Comparison of ENCODE assay signal across 10 mouse cellular contexts in genomic region chr5:37769031-37769430, GRCm38 (mm10). TPM values are rescaled to one million over a fixed set of nuclear protein-coding genes. Genes with fewer than 3 reads are reported as not detected.
DNase-seq lines count a peak whose midpoint lies in the region; ATAC-seq and TF ChIP-seq lines count a peak whose summit lies in the region.
"Had no signal": no experiment of that assay in that cellular context is flagged by ENCODE, and none has a peak within 500 bp of the region (broad histone marks: within the 10 kb centered on the region; RNA-seq: fewer than 3 reads in every experiment).

No protein-coding gene starts in this region.

- no peaks in the 10 kb centered on the region for H3K36me3 ChIP-seq in kidney, embryonic 15.5 days
- H3K36me3 ChIP-seq in forebrain, embryonic 12.5 days (replicated peaks): no peaks in the 10 kb centered on the region
- H3K36me3 ChIP-seq in midbrain, postnatal 0 days (ENCODE audit: insufficient read depth, low read length): no peaks in the 10 kb centered on the region
- H3K36me3 ChIP-seq: limb, embryonic 15.5 days had no signal

- ATAC-seq in kidney, embryonic 15.5 days (replicated peaks; ENCODE audit: low FRiP score): no peak
- ATAC-seq in forebrain, embryonic 12.5 days (ENCODE audit: low FRiP score): peak; percentile 75; the same call in 1 of the 2 replicates
- no peak for ATAC-seq in midbrain, postnatal 0 days (ENCODE audit: low FRiP score)
- ATAC-seq in erythroid progenitor cell, adult 5-6 weeks (replicated peaks; ENCODE audit: low FRiP score, poor library complexity, severe bottlenecking): no peak

- TF ChIP-seq CTCF in midbrain, postnatal 0 days (IDR thresholded peaks at IDR 0.05): no peak

- no peak overlapping the region for H3K4me2 ChIP-seq in kidney, embryonic 15.5 days
- no peak overlapping the region for H3K4me2 ChIP-seq in forebrain, embryonic 12.5 days
- no peak overlapping the region for H3K4me2 ChIP-seq in midbrain, postnatal 0 days (ENCODE audit: low read depth, low read length, poor library complexity, severe bottlenecking)
- H3K4me2 ChIP-seq: limb, embryonic 15.5 days had no signal

- DNase-seq in kidney, adult 11 months: peak; percentile 28
- peak; percentile 86 to 89 for DNase-seq in layer of hippocampus, adult 8-10 months (ENCODE audit: low spot score in 2 of 2)
- DNase-seq in midbrain, postnatal 0 days (ENCODE audit: low spot score): peak; percentile 90
- DNase-seq in urinary bladder, adult 18-20 months (ENCODE audit: low spot score in 2 of 2): no peak
- DNase-seq in urinary bladder, adult 2 months (ENCODE audit: low spot score): no peak

- no peak overlapping the region for H3K9ac ChIP-seq in kidney, embryonic 15.5 days
- H3K9ac ChIP-seq in forebrain, embryonic 12.5 days: no peak overlapping the region
- no peak overlapping the region for H3K9ac ChIP-seq in midbrain, postnatal 0 days (replicated peaks; ENCODE audit: low read length, poor library complexity, severe bottlenecking)
- H3K9ac ChIP-seq: limb, embryonic 15.5 days had no signal

- WGBS in kidney, embryonic 15.5 days: 16% methylated on average over 5 of the region's 5 CpGs
- WGBS in forebrain, embryonic 12.5 days: 6% methylated on average over 5 of the region's 5 CpGs
- WGBS in midbrain, postnatal 0 days: 15% methylated on average over 5 of the region's 5 CpGs

- no peak overlapping the region for H3K4me3 ChIP-seq in kidney, embryonic 15.5 days (replicated peaks)
- H3K4me3 ChIP-seq in forebrain, embryonic 12.5 days (replicated peaks): no peak overlapping the region
- H3K4me3 ChIP-seq in midbrain, postnatal 0 days (ENCODE audit: low read depth, low read length): no peak overlapping the region
- H3K4me3 ChIP-seq: limb, embryonic 15.5 days had no signal

- H3K4me1 ChIP-seq in kidney, embryonic 15.5 days: peaks cover 21% of the 10 kb centered on the region
- H3K4me1 ChIP-seq in forebrain, embryonic 12.5 days: peaks cover 18% of the 10 kb centered on the region
- H3K4me1 ChIP-seq in midbrain, postnatal 0 days (ENCODE audit: insufficient read depth, low read length): no peaks in the 10 kb centered on the region

- H3K27ac ChIP-seq in kidney, embryonic 15.5 days: no peak overlapping the region
- H3K27ac ChIP-seq in forebrain, embryonic 12.5 days: no peak overlapping the region
- H3K27ac ChIP-seq in midbrain, postnatal 0 days (ENCODE audit: low read depth, low read length): no peak overlapping the region
- H3K27ac ChIP-seq: limb, embryonic 15.5 days had no signal

- peaks cover 17% of the 10 kb centered on the region for H3K27me3 ChIP-seq in kidney, embryonic 15.5 days
- peaks cover 73% of the 10 kb centered on the region for H3K27me3 ChIP-seq in forebrain, embryonic 12.5 days
- H3K27me3 ChIP-seq in midbrain, postnatal 0 days (ENCODE audit: insufficient read depth, low read length): 0 out of 2 replicates have a peak, but pooled peaks cover 6% of the 10 kb centered on the region
- H3K27me3 ChIP-seq: limb, embryonic 15.5 days had no signal

- no peaks in the 10 kb centered on the region for H3K9me3 ChIP-seq in kidney, embryonic 15.5 days (replicated peaks)
- no peaks in the 10 kb centered on the region for H3K9me3 ChIP-seq in forebrain, embryonic 12.5 days
- no peaks in the 10 kb centered on the region for H3K9me3 ChIP-seq in midbrain, postnatal 0 days (ENCODE audit: low read length)
- H3K9me3 ChIP-seq: limb, embryonic 15.5 days had no signal

RNA-seq across cellular contexts. Expression of gene Cytl1, which starts 33.7 kb away (rescaled TPM):
- polyA plus RNA-seq in kidney, embryonic 15.5 days (2015; fragmentation: Nextera tagmentation; extraction: Ambion mirVana): 0.43 and 1.6 TPM in 2 replicates
- 0.62 and 0.66 TPM in 2 replicates for polyA plus RNA-seq in forebrain, embryonic 12.5 days (2016; fragmentation: Nextera tagmentation; extraction: Ambion mirVana)
- total RNA-seq in layer of hippocampus, adult 8-10 months (2022): 1 to 10 TPM; 1.3 to 2.1 (median 1.7) TPM
- total RNA-seq in midbrain, postnatal 0 days (2014; rRNA removed): 1.1 TPM in 1 of 2 replicates, not detected in the other
- 0.17 and 1.1 TPM in 2 replicates for polyA plus RNA-seq in midbrain, postnatal 0 days (2015; fragmentation: Nextera tagmentation; extraction: Ambion mirVana)
- total RNA-seq in erythroid progenitor cell, adult 5-6 weeks (2015; ENCODE audit: low replicate concordance): not detected in 2 replicates
- not detected in 2 replicates for total RNA-seq in erythroid progenitor cell, adult 5-6 weeks (2017; ENCODE audit: low replicate concordance)
- polyA plus RNA-seq in urinary bladder, adult 2 months (2012; rRNA removed): 19.0 and 22.1 TPM in 2 replicates
- total RNA-seq: CH12.LX had no signal

RNA-seq across cellular contexts. Expression of gene Stk32b, which starts 52.1 kb away (rescaled TPM):
- polyA plus RNA-seq in kidney, embryonic 15.5 days (2015; fragmentation: Nextera tagmentation; extraction: Ambion mirVana): 2.9 and 3.4 TPM in 2 replicates
- 4.3 and 6.5 TPM in 2 replicates for polyA plus RNA-seq in forebrain, embryonic 12.5 days (2016; fragmentation: Nextera tagmentation; extraction: Ambion mirVana)
- 1 to 10 TPM; 3.7 to 7.8 (median 5.3) TPM for total RNA-seq in layer of hippocampus, adult 8-10 months (2022)
- total RNA-seq in midbrain, postnatal 0 days (2014; rRNA removed): 28.5 and 39.3 TPM in 2 replicates
- 30.6 and 31.4 TPM in 2 replicates for polyA plus RNA-seq in midbrain, postnatal 0 days (2015; fragmentation: Nextera tagmentation; extraction: Ambion mirVana)
- total RNA-seq in erythroid progenitor cell, adult 5-6 weeks (2015; ENCODE audit: low replicate concordance): not detected in 2 replicates
- total RNA-seq in erythroid progenitor cell, adult 5-6 weeks (2017; ENCODE audit: low replicate concordance): not detected in 2 replicates
- 0.07 and 0.10 TPM in 2 replicates for polyA plus RNA-seq in urinary bladder, adult 2 months (2012; rRNA removed)
- total RNA-seq: CH12.LX had no signal

RNA-seq across cellular contexts. Expression of gene Msx1, which starts 55.4 kb away (rescaled TPM):
- 2.9 and 3.2 TPM in 2 replicates for polyA plus RNA-seq in kidney, embryonic 15.5 days (2015; fragmentation: Nextera tagmentation; extraction: Ambion mirVana)
- polyA plus RNA-seq in forebrain, embryonic 12.5 days (2016; fragmentation: Nextera tagmentation; extraction: Ambion mirVana): 40.3 and 67.9 TPM in 2 replicates
- total RNA-seq in layer of hippocampus, adult 8-10 months (2022): 1 to 10 TPM; 4.7 to 5.2 (median 5.1) TPM
- total RNA-seq in midbrain, postnatal 0 days (2014; rRNA removed): 12.2 and 12.3 TPM in 2 replicates
- 8.0 and 8.3 TPM in 2 replicates for polyA plus RNA-seq in midbrain, postnatal 0 days (2015; fragmentation: Nextera tagmentation; extraction: Ambion mirVana)
- not detected in 2 replicates for total RNA-seq in erythroid progenitor cell, adult 5-6 weeks (2015; ENCODE audit: low replicate concordance)
- total RNA-seq in erythroid progenitor cell, adult 5-6 weeks (2017; ENCODE audit: low replicate concordance): not detected in 2 replicates
- polyA plus RNA-seq in urinary bladder, adult 2 months (2012; rRNA removed): 2.9 and 3.3 TPM in 2 replicates
- total RNA-seq: CH12.LX had no signal

Comparison
In these comparisons a context has a peak if more than half of its experiments do, and no peak if none do; other contexts are left out.
1. DNase-seq: peak in kidney, adult 11 months (single experiment), layer of hippocampus, adult 8-10 months (2 of 2) and midbrain, postnatal 0 days (single experiment); none in urinary bladder, adult 18-20 months (0 of 2) and urinary bladder, adult 2 months (single experiment).